Comparison of ENCODE assay signal across 8 mouse cellular contexts in genomic region chr1:37448361-37449095, GRCm38 (mm10). TPM values are rescaled to one million over a fixed set of nuclear protein-coding genes. Genes with fewer than 3 reads are reported as not detected.
DNase-seq lines count a peak whose midpoint lies in the region; ATAC-seq and TF ChIP-seq lines count a peak whose summit lies in the region.

No protein-coding gene starts in this region.

- no peaks in the 10 kb centered on the region for H3K27me3 ChIP-seq in kidney, postnatal 0 days (ENCODE audit: insufficient read depth, low read length)

- H3K9me3 ChIP-seq in kidney, postnatal 0 days (replicated peaks; ENCODE audit: low read length) = no peaks in the 10 kb centered on the region

- H3K4me2 ChIP-seq in kidney, postnatal 0 days (ENCODE audit: low read length) = no peak overlapping the region

- H3K4me3 ChIP-seq in kidney, postnatal 0 days (replicated peaks; ENCODE audit: low read depth, low read length) = no peak overlapping the region

- H3K4me1 ChIP-seq in kidney, postnatal 0 days (replicated peaks; ENCODE audit: insufficient read depth, low read length) = no peaks in the 10 kb centered on the region

- H3K36me3 ChIP-seq in kidney, postnatal 0 days (ENCODE audit: insufficient read depth, low read length) = peaks cover 10% of the 10 kb centered on the region; the same call in 1 of the 2 replicates

- TF ChIP-seq CTCF in kidney, postnatal 0 days (IDR thresholded peaks at IDR 0.05; ENCODE audit: low read depth) = peak; percentile 70

- DNase-seq in heart, adult 18-20 months = peak; percentile 37 to 78
- DNase-seq in heart, postnatal 25 days (ENCODE audit: low spot score) = no peak
- DNase-seq in testis, postnatal 10 days (ENCODE audit: low spot score) = peak; percentile 81
- DNase-seq in testis, postnatal 14 days (ENCODE audit: low spot score) = no peak
- peak; percentile 80 to 85 for DNase-seq in cerebellum, postnatal 10 days
- peak; percentile 45 for DNase-seq in kidney, postnatal 0 days (ENCODE audit: low spot score)
- peak; percentile 80 for DNase-seq in naive thymus-derived CD4-positive, alpha-beta T cell, adult 2 months (ENCODE audit: low read depth)
- DNase-seq in yolk sac, embryonic 10.5 days (ENCODE audit: low spot score) = no peak

- H3K27ac ChIP-seq in kidney, postnatal 0 days = no peak overlapping the region

- WGBS in kidney, postnatal 0 days = 82% methylated on average over 10 of the region's 10 CpGs

- no peak overlapping the region for H3K9ac ChIP-seq in kidney, postnatal 0 days (ENCODE audit: low read depth, low read length)

- intact Hi-C loops in heart, postnatal 25 days (cut with DNase I) = loop anchor here (1.0 kb wide), 1 partner anchor 191 kb away; no protein-coding TSS in a partner anchor

- no peak for ATAC-seq in kidney, postnatal 0 days (replicated peaks; ENCODE audit: low FRiP score, low read depth)

RNA-seq across cellular contexts. Expression of gene Unc50, which starts 18.6 kb away (rescaled TPM):
- 10 to 100 TPM; 32.9 to 34.0 TPM for total RNA-seq in heart, adult 18-20 months (2021)
- total RNA-seq in heart, postnatal 25 days (2021) = 10 to 100 TPM; 28.3 to 34.2 TPM
- 168 and 175 TPM in 2 replicates for polyA plus RNA-seq in kidney, postnatal 0 days (2015; fragmentation: Nextera tagmentation; extraction: Ambion mirVana)

RNA-seq across cellular contexts. Expression of gene Coa5, which starts 18.6 kb away (rescaled TPM):
- 100 to 1,000 TPM; 114 to 119 TPM for total RNA-seq in heart, adult 18-20 months (2021)
- 100 to 1,000 TPM in 1 of 2 experiments, 10 to 100 TPM in 1; 99.1 to 103 TPM for total RNA-seq in heart, postnatal 25 days (2021)
- polyA plus RNA-seq in kidney, postnatal 0 days (2015; fragmentation: Nextera tagmentation; extraction: Ambion mirVana) = 39.2 and 42.5 TPM in 2 replicates

Comparison
In these comparisons a context has a peak if more than half of its experiments do, and no peak if none do; other contexts are left out.
1. DNase-seq: peak in heart, adult 18-20 months (2 of 2), testis, postnatal 10 days (single experiment), cerebellum, postnatal 10 days (2 of 2), kidney, postnatal 0 days (single experiment) and naive thymus-derived CD4-positive, alpha-beta T cell, adult 2 months (single experiment); none in heart, postnatal 25 days (single experiment), testis, postnatal 14 days (single experiment) and yolk sac, embryonic 10.5 days (single experiment).